Mouse (Mus musculus) embryo, embryonic 11.5 days (tissue): ENCODE results near the gene Chrnb2.

Source experiments
- DNase-seq: peaks from one replicate; pipeline ENCODE4 v3.0.0-alpha.2; 2012; ENCODE audit warnings: low read depth, low spot score

The Chrnb2 gene

GRCm38 (mm10) chr3:89714359-89715206 is 49.8 kb downstream of the Chrnb2 start, which contains the start of gene Adar:
Adar (plus strand) TSS chr3:89715022.
- peak; percentile 74 for DNase-seq

DNA sequence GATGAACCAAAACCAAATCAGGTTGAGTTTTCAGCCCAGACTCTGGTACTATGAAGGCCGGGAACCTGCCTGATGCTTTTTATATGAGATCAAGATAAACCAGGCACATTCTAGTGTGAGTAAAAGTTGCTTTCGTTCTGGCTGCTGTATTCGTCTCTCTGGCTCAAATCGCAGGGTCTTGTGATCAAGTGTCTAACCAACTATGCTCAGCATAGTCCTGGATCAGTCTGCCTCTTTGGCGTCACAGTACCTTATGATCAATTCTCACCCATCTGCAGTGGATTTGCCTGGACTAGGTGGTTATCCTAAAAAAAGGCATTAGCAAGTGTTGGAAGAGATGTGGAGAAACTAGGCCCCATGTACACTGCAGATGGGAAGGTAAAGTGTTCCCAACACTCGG is 60.4 kb downstream of the Chrnb2 start:
- DNase-seq = no peak

DNA sequence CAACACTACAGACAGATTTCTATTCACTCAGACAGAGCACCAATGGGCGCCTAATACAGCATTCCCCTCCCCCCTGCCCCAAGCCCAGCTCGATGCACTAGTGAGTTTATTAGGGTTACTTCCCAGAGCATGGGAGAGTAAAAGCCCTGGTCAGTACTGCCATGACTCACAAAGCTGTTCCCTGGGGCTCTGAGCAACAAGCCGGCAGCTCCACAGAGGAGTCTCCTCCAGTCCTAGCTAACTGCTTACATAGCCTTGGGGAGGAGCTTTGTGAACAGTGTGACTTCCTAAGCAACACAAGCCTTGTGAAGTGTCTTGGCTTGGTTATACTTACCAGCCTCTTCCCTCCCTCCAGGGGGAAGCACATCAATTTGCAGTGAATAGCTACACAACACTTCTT is 60.8 kb downstream of the Chrnb2 start:
- DNase-seq = no peak

GRCm38 (mm10) chr3:89700461-89700860 is 64.0 kb downstream of the Chrnb2 start:
- DNase-seq = no peak

GRCm38 (mm10) chr3:89698958-89699357 is 65.5 kb downstream of the Chrnb2 start:
- no peak for DNase-seq
